Mouse (Mus musculus) MEL (cell line): ENCODE measurements around the gene Map3k9. TPM values are rescaled to one million over a fixed set of nuclear protein-coding genes. Genes with fewer than 3 reads are reported as not detected.

Experiments used
- DNase-seq: peaks from one replicate; pipeline ENCODE4 v3.0.0; 2011; ENCODE audit warnings: low read depth, low spot score
- H3K27ac ChIP-seq: 2 replicates; pipeline ENCODE4 v1.5.1; 2012; ENCODE audit warnings: low read depth, mild to moderate bottlenecking, control low read depth, low read length, moderate library complexity; ENCODE audit not compliant: control insufficient read depth
- H3K27me3 ChIP-seq, 2 experiments: fragments of 150-350 bp in 1 of 2; sonication (generic) in 1 of 2; 2 replicates each; pipeline ENCODE4 v1.6.1; 2012; ENCODE audit warnings: low read length in 2 of 2, mild to moderate bottlenecking in 2 of 2, improper control_type of control experiment in 1 of 2, moderate library complexity in 1 of 2; ENCODE audit not compliant: insufficient read depth in 2 of 2, control insufficient read depth in 1 of 2
- H3K36me3 ChIP-seq, 2 experiments: 2 replicates each; pipeline ENCODE4 v1.6.1; 2012 to 2014; ENCODE audit warnings: low read length in 2 of 2, improper control_type of control experiment in 1 of 2, inconsistent platforms in 1 of 2, mild to moderate bottlenecking in 1 of 2; ENCODE audit not compliant: insufficient read depth in 2 of 2, control insufficient read depth in 1 of 2
- H3K4me1 ChIP-seq, 2 experiments: fragments of 150-350 bp in 1 of 2; sonication (generic) in 1 of 2; 2 replicates each; pipeline ENCODE4 v1.6.1; 2012; ENCODE audit warnings: low read length in 2 of 2, improper control_type of control experiment in 1 of 2, mild to moderate bottlenecking in 1 of 2; ENCODE audit not compliant: insufficient read depth in 2 of 2, control insufficient read depth in 1 of 2
- H3K4me3 ChIP-seq, 2 experiments: fragments of 150-350 bp in 1 of 2; sonication (generic) in 1 of 2; 2 replicates each; pipeline ENCODE4 v1.5.1; 2012; ENCODE audit warnings: low read depth in 2 of 2, low read length in 2 of 2, mild to moderate bottlenecking in 2 of 2, moderate library complexity in 2 of 2, control low read depth in 1 of 2, improper control_type of control experiment in 1 of 2; ENCODE audit not compliant: control insufficient read depth in 1 of 2, insufficient read depth in 1 of 2
- H3K79me2 ChIP-seq: 2 replicates; pipeline ENCODE4 v1.6.1; 2012; ENCODE audit warnings: mild to moderate bottlenecking, low read length, moderate library complexity; ENCODE audit not compliant: control insufficient read depth, poor library complexity, insufficient read depth
- H3K9ac ChIP-seq: 2 replicates; pipeline ENCODE4 v1.6.1; 2012; ENCODE audit warnings: low read depth, mild to moderate bottlenecking, control low read depth, low read length, moderate library complexity; ENCODE audit not compliant: control insufficient read depth, poor library complexity, severe bottlenecking
- H3K9me3 ChIP-seq: fragments of 150-350 bp; sonication (generic); replicated peaks from 2 replicates; pipeline ENCODE4 v1.6.1; 2012; ENCODE audit warnings: mild to moderate bottlenecking, low read length, improper control_type of control experiment, moderate library complexity; ENCODE audit not compliant: insufficient read depth
- BHLHE40 ChIP-seq: IDR thresholded peaks from 2 replicates; pipeline ENCODE4 v1.6.1; 2012; ENCODE audit warnings: low read depth, mild to moderate bottlenecking, inconsistent platforms, low read length, improper control_type of control experiment, borderline replicate concordance
- CHD1 ChIP-seq: IDR thresholded peaks from 2 replicates; pipeline ENCODE4 v1.6.1; 2012; ENCODE audit warnings: low read depth, mild to moderate bottlenecking, inconsistent platforms, low read length, improper control_type of control experiment
- CTCF ChIP-seq, 3 experiments: IDR thresholded peaks in 2 of 3; conservative IDR thresholded peaks in 1 of 3; 2 replicates each; pipeline ENCODE4 v1.5.1; 2011 to 2012; ENCODE audit warnings: low read length in 3 of 3, low read depth in 2 of 3, mild to moderate bottlenecking in 2 of 3, improper control_type of control experiment in 1 of 3, inconsistent platforms in 1 of 3, mixed read lengths in 1 of 3, moderate library complexity in 1 of 3; ENCODE audit not compliant: control insufficient read depth in 1 of 3, insufficient read depth in 1 of 3, poor library complexity in 1 of 3, severe bottlenecking in 1 of 3
- EP300 ChIP-seq, 2 experiments: IDR thresholded peaks; 2 replicates each; pipeline ENCODE4 v1.6.1; 2011; ENCODE audit warnings: improper control_type of control experiment in 2 of 2, low read length in 2 of 2, low read depth in 1 of 2, mild to moderate bottlenecking in 1 of 2
- ETS1 ChIP-seq: IDR thresholded peaks from 2 replicates; pipeline ENCODE4 v1.6.1; 2012; ENCODE audit warnings: low read depth, mild to moderate bottlenecking, inconsistent platforms, low read length, improper control_type of control experiment, moderate library complexity
- GABPA ChIP-seq: IDR thresholded peaks from 2 replicates; pipeline ENCODE4 v1.6.1; 2012; ENCODE audit warnings: low read depth, mild to moderate bottlenecking, inconsistent platforms, low read length, improper control_type of control experiment, moderate library complexity
- HCFC1 ChIP-seq: IDR thresholded peaks from 2 replicates; pipeline ENCODE4 v1.6.1; 2012; ENCODE audit warnings: low read depth, mild to moderate bottlenecking, inconsistent platforms, low read length, improper control_type of control experiment, moderate library complexity
- KAT2A ChIP-seq: conservative IDR thresholded peaks from 2 replicates; pipeline ENCODE4 v1.6.1; 2012; ENCODE audit warnings: low read depth, low read length, improper control_type of control experiment, inconsistent platforms
- MAFK ChIP-seq: IDR thresholded peaks from 2 replicates; pipeline ENCODE4 v1.6.1; 2011; ENCODE audit warnings: low read depth, mild to moderate bottlenecking, low read length, improper control_type of control experiment, borderline replicate concordance
- MAZ ChIP-seq: IDR thresholded peaks from 2 replicates; pipeline ENCODE4 v1.6.1; 2012; ENCODE audit warnings: low read depth, mild to moderate bottlenecking, inconsistent platforms, low read length, improper control_type of control experiment
- MYB ChIP-seq: IDR thresholded peaks from 2 replicates; pipeline ENCODE4 v1.6.1; 2011; ENCODE audit warnings: mild to moderate bottlenecking, low read depth, low read length, improper control_type of control experiment
- POLR2A ChIP-seq, 2 experiments: IDR thresholded peaks; 2 replicates each; pipeline ENCODE4 v1.6.1; 2011 to 2012; ENCODE audit warnings: low read length in 2 of 2, mild to moderate bottlenecking in 2 of 2, control low read depth in 1 of 2, improper control_type of control experiment in 1 of 2, low read depth in 1 of 2, moderate library complexity in 1 of 2; ENCODE audit not compliant: control insufficient read depth in 1 of 2, insufficient read depth in 1 of 2, poor library complexity in 1 of 2
- POLR2AphosphoS5 ChIP-seq: IDR thresholded peaks from 2 replicates; pipeline ENCODE4 v1.6.1; 2012; ENCODE audit warnings: low read depth, borderline replicate concordance, mild to moderate bottlenecking, inconsistent platforms, low read length, moderate library complexity, mixed read lengths
- SMC3 ChIP-seq: IDR thresholded peaks from 2 replicates; pipeline ENCODE4 v1.6.1; 2011; ENCODE audit warnings: low read depth, low read length, improper control_type of control experiment
- TAL1 ChIP-seq: IDR thresholded peaks from 2 replicates; pipeline ENCODE4 v1.6.1; 2012; ENCODE audit warnings: mild to moderate bottlenecking, inconsistent platforms, low read length, moderate library complexity, mixed read lengths
- TCF12 ChIP-seq: IDR thresholded peaks from 2 replicates; pipeline ENCODE4 v1.6.1; 2014; ENCODE audit warnings: low read depth, mild to moderate bottlenecking, inconsistent platforms, low read length, improper control_type of control experiment, moderate library complexity
- USF2 ChIP-seq, 2 experiments: IDR thresholded peaks; 2 replicates each; pipeline ENCODE4 v1.6.1; 2011 to 2012; ENCODE audit warnings: improper control_type of control experiment in 2 of 2, low read length in 2 of 2, borderline replicate concordance in 1 of 2, inconsistent platforms in 1 of 2, low read depth in 1 of 2, mild to moderate bottlenecking in 1 of 2; ENCODE audit not compliant: insufficient read depth in 1 of 2
- polyA plus RNA-seq, 2 experiments: library from polyadenylated mRNA; stranded (reverse) in 1 of 2; unstranded in 1 of 2; fragments of >175 nt in 1 of 2; fragments of >200 nt in 1 of 2; gene quantifications; 2 replicates each; pipeline versions ENCODE4 v1.2.1 to v1.2.4; 2012; ENCODE audit warnings: low replicate concordance in 2 of 2, low read depth in 1 of 2; ENCODE audit not compliant: insufficient read length in 2 of 2, insufficient read depth in 1 of 2, missing spikeins in 1 of 2
- total RNA-seq: library from RNA; depleted of rRNA; stranded (reverse); fragments of 300-350 nt; gene quantifications from 2 replicates; pipeline ENCODE4 v1.2.3, GENCODE M21; 2012

The Map3k9 gene
- total and polyA plus RNA-seq, 3 experiments: not detected

GRCm38 (mm10) chr12:81748918-81749317 lies 32.1 kb downstream of the Map3k9 start:
- no peak overlapping the region for H3K4me3 ChIP-seq
- no peak for DNase-seq
- H3K27ac ChIP-seq: no peak overlapping the region
- H3K4me1 ChIP-seq: no peaks in the 10 kb centered on the region
- no peaks in the 10 kb centered on the region for H3K36me3 ChIP-seq
- H3K79me2 ChIP-seq: no peaks in the 10 kb centered on the region
- no peak for TF ChIP-seq KAT2A
- TF ChIP-seq, all 39 proteins: peak for 0
- Histone ChIP-seq H3K9me3 (no peaks in the 10 kb centered on the region), H3K27me3 (peaks cover 4 to 12% of the 10 kb centered on the region in 2 experiments), H3K9ac (no peak overlapping the region)

GRCm38 (mm10) chr12:81748021-81748576 lies 32.9 kb downstream of the Map3k9 start:
- TF ChIP-seq POLR2AphosphoS5 (no peak), CTCF (IDR thresholded peaks at IDR 0.05 in 2 of 3, conservative IDR thresholded peaks at IDR 0.05 in 1 of 3; ENCODE audit: control insufficient read depth in 1 of 3, insufficient read depth in 1 of 3, low read depth in 2 of 3, low read length in 3 of 3, poor library complexity in 1 of 3, severe bottlenecking in 1 of 3) (no peak), MAZ (no peak), BHLHE40 (no peak), HCFC1 (no peak), USF2 (IDR thresholded peaks at IDR 0.05; ENCODE audit: borderline replicate concordance in 1 of 2, insufficient read depth in 1 of 2, low read depth in 1 of 2, low read length in 2 of 2) (no peak), MAFK (no peak), SMC3 (no peak), POLR2A (IDR thresholded peaks at IDR 0.05; ENCODE audit: control insufficient read depth in 1 of 2, insufficient read depth in 1 of 2, low read depth in 1 of 2, low read length in 2 of 2, poor library complexity in 1 of 2) (no peak), MYB (no peak), GABPA (no peak), KAT2A (no peak), EP300 (IDR thresholded peaks at IDR 0.05; ENCODE audit: low read depth in 1 of 2, low read length in 2 of 2) (no peak), ETS1 (no peak), TAL1 (no peak), CHD1 (no peak), TCF12 (no peak)
- Histone ChIP-seq H3K27ac (no peak overlapping the region), H3K4me1 (no peaks in the 10 kb centered on the region), H3K9ac (no peak overlapping the region), H3K36me3 (no peaks in the 10 kb centered on the region), H3K9me3 (no peaks in the 10 kb centered on the region), H3K79me2 (no peaks in the 10 kb centered on the region), H3K4me3 (no peak overlapping the region), H3K27me3 (peaks cover 4 to 10% of the 10 kb centered on the region in 2 experiments; a peak in 3 of 4 replicates)
- DNase-seq: no peak
